Mouse (Mus musculus) cortical plate, adult 2 months (tissue): ENCODE measurements around the gene Etv6.

Experiments
- CTCF ChIP-seq: fragments of 200-500 bp; IDR thresholded peaks from 2 replicates; pipeline ENCODE4 v1.5.1; 2011; ENCODE audit warnings: mild to moderate bottlenecking, control low read depth, low read length; ENCODE audit not compliant: insufficient read depth; ENCODE audit errors: extremely low read depth
- POLR2A ChIP-seq: fragments of 200-500 bp; IDR thresholded peaks from 2 replicates; pipeline ENCODE4 v1.6.1; 2011; ENCODE audit warnings: mild to moderate bottlenecking, low read length, control low read depth; ENCODE audit not compliant: insufficient read depth; ENCODE audit errors: extremely low read depth

- TF ChIP-seq POLR2A (no peak), CTCF (no peak)
Measured at GRCm38 (mm10) chr6:134186286-134186903, 150.9 kb downstream of the Etv6 start.
